Mouse (Mus musculus): ENCODE data around the gene Anp32e. TPM values are rescaled to one million over a fixed set of nuclear protein-coding genes. Genes with fewer than 3 reads are reported as not detected.
A peak's percentile ranks its signal among the peaks of the same experiment; 100 is the strongest.
"Not testable (repeated sequence)": the region's sequence is repeated elsewhere in the genome, so short reads cannot be mapped to it uniquely, and the experiment has no call there.

Anp32e gene
- polyA plus RNA-seq, 1 experiment from 2014 or later, result 72.5 TPM

DNA sequence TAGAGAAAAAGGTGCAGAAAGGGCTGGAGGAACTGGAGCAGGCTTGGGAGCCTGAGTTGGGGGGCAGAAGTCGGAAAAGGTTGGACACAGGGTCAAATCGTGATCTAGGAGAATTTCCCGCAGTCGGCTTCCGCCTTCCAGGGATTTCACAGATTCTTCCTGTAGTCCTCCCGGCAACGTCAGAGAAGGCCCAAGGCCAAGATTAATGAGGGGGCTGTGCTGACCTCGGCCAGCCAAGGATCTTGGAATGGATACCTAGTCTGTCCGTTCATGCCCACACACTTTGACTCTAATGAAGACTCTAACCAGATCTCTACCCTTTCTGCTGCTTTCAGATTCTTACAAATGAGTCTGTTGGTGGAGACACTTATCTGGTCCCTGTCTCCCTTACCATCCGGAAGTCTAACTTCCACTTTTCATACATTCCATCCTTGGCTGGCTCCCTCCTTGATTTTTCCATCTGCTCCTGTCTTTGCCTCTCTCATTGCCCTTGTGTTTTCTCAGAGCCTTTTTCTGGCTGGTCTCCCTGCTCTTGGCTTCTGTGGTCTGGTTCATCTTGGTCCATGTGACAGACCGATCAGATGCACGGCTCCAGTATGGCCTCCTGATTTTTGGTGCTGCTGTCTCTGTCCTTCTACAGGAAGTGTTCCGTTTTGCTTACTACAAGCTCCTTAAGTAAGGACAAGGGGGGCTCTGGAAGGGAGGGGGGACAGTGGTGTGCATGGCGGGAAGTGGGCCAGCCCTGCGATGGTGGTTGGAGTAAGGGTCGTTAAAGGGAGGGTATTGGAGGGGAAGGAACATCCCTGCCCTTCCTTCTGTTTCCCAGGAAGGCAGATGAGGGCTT, 34.5 kb upstream of the Anp32e start:
- peak overlapping the region; percentile 68 for H3K4me2 ChIP-seq (replicated peaks; ENCODE audit: low read depth, low read length)
- peak overlapping the region; percentile 58 for H3K4me3 ChIP-seq (ENCODE audit: low read depth, low read length)
- ATAC-seq, result peak; percentile 15
- H3K36me3 ChIP-seq (ENCODE audit: insufficient read depth, low read length), result peaks cover 4% of the 10 kb centered on the region
- H3K27ac ChIP-seq (ENCODE audit: low read length), result peak overlapping the region; percentile 93
- H3K9me3 ChIP-seq (ENCODE audit: low read length), result no peaks in the 10 kb centered on the region
- peak overlapping the region; percentile 65 for H3K9ac ChIP-seq (replicated peaks; ENCODE audit: low read depth)
- WGBS, result 2% methylated on average over 15 of the region's 16 CpGs
- no peaks in the 10 kb centered on the region for H3K27me3 ChIP-seq (replicated peaks; ENCODE audit: insufficient read depth, low read length)
- 0 out of 2 replicates have a peak, but pooled peaks cover 2% of the 10 kb centered on the region for H3K4me1 ChIP-seq (ENCODE audit: insufficient read depth, low read depth, low read length)
- TF ChIP-seq EP300 (IDR thresholded peaks at IDR 0.05) (peak; percentile 24; the same call in 1 of the 2 replicates), CTCF (IDR thresholded peaks at IDR 0.05) (no peak)
- peak; percentile 65 for DNase-seq (ENCODE audit: low spot score)

DNA sequence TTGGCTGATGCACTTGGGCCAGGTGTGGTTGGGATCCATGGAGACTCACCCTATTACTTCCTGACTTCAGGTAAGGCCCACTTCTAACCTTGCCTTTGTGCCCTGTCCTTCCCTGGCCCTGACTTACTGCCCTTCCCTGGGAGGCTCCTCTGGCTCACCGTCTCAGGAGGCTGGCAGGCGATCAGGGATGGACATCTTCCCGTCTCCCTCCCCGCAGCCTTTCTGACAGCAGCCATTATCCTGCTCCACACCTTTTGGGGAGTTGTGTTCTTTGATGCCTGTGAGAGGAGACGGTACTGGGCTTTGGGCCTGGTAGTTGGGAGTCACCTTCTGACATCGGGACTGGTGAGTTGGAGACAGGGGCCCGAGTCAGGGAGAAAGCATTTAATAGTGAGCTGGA, 33.5 kb upstream of the Anp32e start:
- H3K9ac ChIP-seq (replicated peaks; ENCODE audit: low read depth), result not testable (repeated sequence)

DNA sequence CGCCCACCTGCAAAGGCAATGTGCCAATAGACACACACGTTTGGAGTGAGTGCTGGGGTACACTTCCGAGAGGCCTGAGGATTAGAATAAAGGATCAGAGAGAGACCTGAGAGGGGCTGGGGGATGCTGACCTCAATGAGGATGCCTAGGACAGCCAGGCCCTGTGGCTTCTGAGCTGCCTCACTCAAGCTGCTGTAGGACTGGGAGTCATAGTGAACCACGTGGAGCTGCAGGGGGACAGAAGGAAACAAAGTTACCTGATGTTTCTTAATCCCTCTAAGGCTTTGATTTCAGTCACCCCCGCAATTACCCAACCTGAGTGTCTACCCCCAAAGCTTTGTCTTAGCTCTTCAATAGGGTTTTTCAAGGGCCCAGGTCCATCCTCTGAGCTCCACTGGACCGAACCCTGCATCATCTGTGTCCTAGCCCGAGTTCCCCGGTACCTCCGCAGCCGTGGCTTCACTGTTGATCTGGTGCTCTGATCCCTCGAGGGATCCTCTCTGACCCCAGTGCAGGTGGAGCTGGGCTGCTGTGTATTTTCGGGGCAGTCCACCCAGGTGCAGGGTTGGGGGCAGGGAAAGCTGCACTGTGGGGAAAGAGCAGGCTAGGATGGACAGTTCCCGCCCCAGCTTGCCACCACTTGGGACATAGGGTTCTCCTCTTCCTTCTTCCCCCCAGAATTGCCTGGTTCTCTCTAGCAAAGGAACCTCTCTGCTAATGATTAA, 29.1 kb upstream of the Anp32e start:
- DNase-seq (ENCODE audit: low spot score), result no peak
- Histone ChIP-seq H3K27me3 (replicated peaks; ENCODE audit: insufficient read depth, low read length) (0 out of 2 replicates have a peak, but pooled peaks cover 4% of the 10 kb centered on the region), H3K9me3 (ENCODE audit: low read length) (no peaks in the 10 kb centered on the region), H3K9ac (replicated peaks; ENCODE audit: low read depth) (no peak overlapping the region), H3K27ac (ENCODE audit: low read length) (no peak overlapping the region), H3K4me1 (ENCODE audit: insufficient read depth, low read depth, low read length) (peaks cover 10% of the 10 kb centered on the region; the same call in 1 of the 2 replicates), H3K4me3 (ENCODE audit: low read depth, low read length) (no peak overlapping the region), H3K36me3 (ENCODE audit: insufficient read depth, low read length) (peaks cover 4% of the 10 kb centered on the region), H3K4me2 (replicated peaks; ENCODE audit: low read depth, low read length) (no peak overlapping the region)
- no peak for TF ChIP-seq CTCF (IDR thresholded peaks at IDR 0.05)
- TF ChIP-seq EP300 (IDR thresholded peaks at IDR 0.05), result no peak
- ATAC-seq, result no peak
- 70% methylated on average over 13 of the region's 13 CpGs for WGBS

More for the DNA sequence above, 33.5 kb upstream of the Anp32e start:
- not testable (repeated sequence) for DNase-seq (ENCODE audit: low spot score); H3K27me3 ChIP-seq (replicated peaks; ENCODE audit: insufficient read depth, low read length); H3K4me1 ChIP-seq (ENCODE audit: insufficient read depth, low read depth, low read length); H3K27ac ChIP-seq (ENCODE audit: low read length); H3K36me3 ChIP-seq (ENCODE audit: insufficient read depth, low read length); ATAC-seq; H3K4me3 ChIP-seq (ENCODE audit: low read depth, low read length); H3K9me3 ChIP-seq (ENCODE audit: low read length)
- WGBS, result 81% methylated on average over 7 of the region's 7 CpGs
- H3K4me2 ChIP-seq (replicated peaks; ENCODE audit: low read depth, low read length), result 0 out of 2 replicates have a peak overlapping the region, but pooled peaks have one; percentile 68

- Histone ChIP-seq H3K4me2 (replicated peaks; ENCODE audit: low read depth, low read length) (no peak overlapping the region), H3K27me3 (replicated peaks; ENCODE audit: insufficient read depth, low read length) (0 out of 2 replicates have a peak, but pooled peaks cover 4% of the 10 kb centered on the region), H3K4me1 (ENCODE audit: insufficient read depth, low read depth, low read length) (peaks cover 11% of the 10 kb centered on the region), H3K9me3 (ENCODE audit: low read length) (no peaks in the 10 kb centered on the region), H3K9ac (replicated peaks; ENCODE audit: low read depth) (no peak overlapping the region), H3K27ac (ENCODE audit: low read length) (no peak overlapping the region), H3K36me3 (ENCODE audit: insufficient read depth, low read length) (peaks cover 4% of the 10 kb centered on the region), H3K4me3 (ENCODE audit: low read depth, low read length) (no peak overlapping the region)
- 58% methylated on average over 9 of the region's 9 CpGs for WGBS
- TF ChIP-seq CTCF (IDR thresholded peaks at IDR 0.05), result no peak
- no peak for TF ChIP-seq EP300 (IDR thresholded peaks at IDR 0.05)
- DNase-seq (ENCODE audit: low spot score) (no peak), ATAC-seq (no peak)
Observed at GRCm38 (mm10) chr3:95901616-95902372, 27.3 kb upstream of the Anp32e start.

DNA sequence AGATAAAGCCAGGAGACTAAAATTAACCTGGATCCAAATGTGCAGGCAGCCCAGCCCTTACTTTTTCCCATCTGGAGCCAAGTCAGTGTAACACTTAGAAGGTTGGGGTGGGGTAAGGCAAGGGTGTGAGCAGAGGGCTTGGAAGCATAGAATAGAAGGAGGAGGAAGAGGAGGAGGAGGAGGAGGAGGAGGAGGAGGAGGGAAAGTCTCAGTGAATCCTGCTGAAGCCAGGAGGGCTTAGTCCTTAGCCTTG, 26.7 kb upstream of the Anp32e start:
- TF ChIP-seq CTCF (IDR thresholded peaks at IDR 0.05) (no peak), EP300 (IDR thresholded peaks at IDR 0.05) (no peak)
- ATAC-seq (no peak), DNase-seq (ENCODE audit: low spot score) (no peak)
- Histone ChIP-seq H3K27me3 (replicated peaks; ENCODE audit: insufficient read depth, low read length) (0 out of 2 replicates have a peak, but pooled peaks cover 4% of the 10 kb centered on the region), H3K9ac (replicated peaks; ENCODE audit: low read depth) (no peak overlapping the region), H3K36me3 (ENCODE audit: insufficient read depth, low read length) (peaks cover 4% of the 10 kb centered on the region), H3K9me3 (ENCODE audit: low read length) (no peaks in the 10 kb centered on the region), H3K27ac (ENCODE audit: low read length) (no peak overlapping the region), H3K4me2 (replicated peaks; ENCODE audit: low read depth, low read length) (no peak overlapping the region), H3K4me3 (ENCODE audit: low read depth, low read length) (no peak overlapping the region), H3K4me1 (ENCODE audit: insufficient read depth, low read depth, low read length) (peaks cover 11% of the 10 kb centered on the region)

DNA sequence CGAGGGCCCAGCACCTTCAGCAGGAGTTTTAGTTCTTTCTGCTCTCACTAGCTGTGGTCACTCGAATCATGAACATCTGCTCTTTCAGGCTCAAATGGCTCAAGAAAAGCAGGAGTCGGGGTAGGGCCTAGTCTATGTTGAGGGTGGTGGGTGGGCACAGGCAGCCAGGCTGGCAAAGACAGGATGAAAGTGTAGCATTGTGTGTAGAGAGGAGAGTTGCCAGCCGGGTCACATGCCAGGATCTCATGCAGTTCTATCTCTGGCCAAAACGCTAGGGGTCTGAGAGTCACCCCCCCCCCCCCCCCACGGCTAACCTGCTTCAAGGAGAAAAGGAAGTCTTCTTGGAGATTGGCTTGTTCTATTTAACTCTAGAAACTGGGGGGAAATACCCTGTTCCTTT, 26.4 kb upstream of the Anp32e start:
- no peak for ATAC-seq
- TF ChIP-seq CTCF (IDR thresholded peaks at IDR 0.05) (no peak), EP300 (IDR thresholded peaks at IDR 0.05) (no peak)
- H3K4me3 ChIP-seq (ENCODE audit: low read depth, low read length), result no peak overlapping the region
- 0 out of 2 replicates have a peak, but pooled peaks cover 4% of the 10 kb centered on the region for H3K27me3 ChIP-seq (replicated peaks; ENCODE audit: insufficient read depth, low read length)
- H3K9ac ChIP-seq (replicated peaks; ENCODE audit: low read depth), result no peak overlapping the region
- 30% methylated on average over 6 of the region's 6 CpGs for WGBS
- no peak overlapping the region for H3K27ac ChIP-seq (ENCODE audit: low read length)
- DNase-seq (ENCODE audit: low spot score), result no peak
- peaks cover 11% of the 10 kb centered on the region for H3K4me1 ChIP-seq (ENCODE audit: insufficient read depth, low read depth, low read length)
- no peaks in the 10 kb centered on the region for H3K9me3 ChIP-seq (ENCODE audit: low read length)
- H3K4me2 ChIP-seq (replicated peaks; ENCODE audit: low read depth, low read length), result no peak overlapping the region
- peaks cover 4% of the 10 kb centered on the region for H3K36me3 ChIP-seq (ENCODE audit: insufficient read depth, low read length)

Measured in lung, postnatal 0 days (tissue).